Mouse (Mus musculus): Measurements from ENCODE around the gene Efcab11. TPM values are rescaled to one million over a fixed set of nuclear protein-coding genes. Genes with fewer than 3 reads are reported as not detected.

The Efcab11 gene
- total and polyA plus RNA-seq, 3 experiments: 2.5 to 3.5 TPM; not detected in 1

DNA sequence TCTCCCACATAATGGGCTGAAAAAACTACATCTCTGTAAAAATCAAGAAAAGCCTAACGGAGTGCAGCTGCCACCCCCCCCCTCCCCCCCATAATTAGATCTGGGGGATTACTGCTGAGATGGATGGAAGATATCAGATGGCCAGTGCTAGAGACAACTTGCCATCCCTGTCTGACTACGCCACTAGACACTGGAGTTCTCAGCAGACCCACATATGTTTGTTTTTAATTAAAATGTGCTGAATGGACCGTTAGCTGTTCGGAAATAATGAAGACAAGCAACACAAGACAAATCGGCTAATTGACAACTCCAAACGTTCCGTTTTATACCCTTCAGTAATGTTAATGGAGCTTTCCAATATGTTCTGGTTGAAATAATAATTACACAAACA, 213.5 kb downstream of the Efcab11 start:
- Histone ChIP-seq H3K36me3 (ENCODE audit: control insufficient read depth in 1 of 2, insufficient read depth in 2 of 2, low read length in 2 of 2) (no peaks in the 10 kb centered on the region), H3K4me1 (ENCODE audit: control insufficient read depth in 1 of 2, insufficient read depth in 2 of 2, low read length in 2 of 2) (no peaks in the 10 kb centered on the region), H3K9me3 (replicated peaks; ENCODE audit: insufficient read depth, low read length) (no peaks in the 10 kb centered on the region), H3K27me3 (ENCODE audit: control insufficient read depth in 1 of 2, insufficient read depth in 2 of 2, low read length in 2 of 2) (no peaks in the 10 kb centered on the region), H3K27ac (ENCODE audit: control insufficient read depth, low read depth, low read length) (no peak overlapping the region), H3K79me2 (ENCODE audit: control insufficient read depth, insufficient read depth, low read length, poor library complexity) (no peaks in the 10 kb centered on the region), H3K9ac (ENCODE audit: control insufficient read depth, low read depth, low read length, poor library complexity, severe bottlenecking) (no peak overlapping the region), H3K4me3 (ENCODE audit: control insufficient read depth in 1 of 2, insufficient read depth in 1 of 2, low read depth in 2 of 2, low read length in 2 of 2) (no peak overlapping the region)
- TF ChIP-seq MAX (IDR thresholded peaks at IDR 0.05; ENCODE audit: low read length) (no peak), CTCF (IDR thresholded peaks at IDR 0.05 in 2 of 3, conservative IDR thresholded peaks at IDR 0.05 in 1 of 3; ENCODE audit: control insufficient read depth in 1 of 3, insufficient read depth in 1 of 3, low read depth in 2 of 3, low read length in 3 of 3, poor library complexity in 1 of 3, severe bottlenecking in 1 of 3) (no peak), TBP (IDR thresholded peaks at IDR 0.05; ENCODE audit: low read depth, low read length) (no peak), TCF12 (IDR thresholded peaks at IDR 0.05; ENCODE audit: low read depth, low read length) (no peak), BHLHE40 (IDR thresholded peaks at IDR 0.05; ENCODE audit: borderline replicate concordance, low read depth, low read length) (no peak), CHD1 (IDR thresholded peaks at IDR 0.05; ENCODE audit: low read depth, low read length) (no peak), GATA1 (IDR thresholded peaks at IDR 0.05; ENCODE audit: low read depth, low read length) (no peak), ZMIZ1 (IDR thresholded peaks at IDR 0.05; ENCODE audit: low read depth, low read length) (no peak), MYC (IDR thresholded peaks at IDR 0.05; ENCODE audit: low read depth, low read length) (no peak), POLR2A (IDR thresholded peaks at IDR 0.05; ENCODE audit: control insufficient read depth in 1 of 2, insufficient read depth in 1 of 2, low read depth in 1 of 2, low read length in 2 of 2, poor library complexity in 1 of 2) (no peak), HCFC1 (IDR thresholded peaks at IDR 0.05; ENCODE audit: low read depth, low read length) (no peak), USF1 (IDR thresholded peaks at IDR 0.05; ENCODE audit: low read depth, low read length) (no peak), RCOR1 (IDR thresholded peaks at IDR 0.05; ENCODE audit: low read depth, low read length) (no peak), ZC3H11A (IDR thresholded peaks at IDR 0.05; ENCODE audit: low read depth, low read length) (no peak), JUND (IDR thresholded peaks at IDR 0.05; ENCODE audit: low read depth, low read length) (no peak), SMC3 (IDR thresholded peaks at IDR 0.05; ENCODE audit: low read depth, low read length) (no peak), POLR2AphosphoS5 (IDR thresholded peaks at IDR 0.05; ENCODE audit: borderline replicate concordance, low read depth, low read length) (no peak)
- no peak for DNase-seq (ENCODE audit: low read depth, low spot score)

DNA sequence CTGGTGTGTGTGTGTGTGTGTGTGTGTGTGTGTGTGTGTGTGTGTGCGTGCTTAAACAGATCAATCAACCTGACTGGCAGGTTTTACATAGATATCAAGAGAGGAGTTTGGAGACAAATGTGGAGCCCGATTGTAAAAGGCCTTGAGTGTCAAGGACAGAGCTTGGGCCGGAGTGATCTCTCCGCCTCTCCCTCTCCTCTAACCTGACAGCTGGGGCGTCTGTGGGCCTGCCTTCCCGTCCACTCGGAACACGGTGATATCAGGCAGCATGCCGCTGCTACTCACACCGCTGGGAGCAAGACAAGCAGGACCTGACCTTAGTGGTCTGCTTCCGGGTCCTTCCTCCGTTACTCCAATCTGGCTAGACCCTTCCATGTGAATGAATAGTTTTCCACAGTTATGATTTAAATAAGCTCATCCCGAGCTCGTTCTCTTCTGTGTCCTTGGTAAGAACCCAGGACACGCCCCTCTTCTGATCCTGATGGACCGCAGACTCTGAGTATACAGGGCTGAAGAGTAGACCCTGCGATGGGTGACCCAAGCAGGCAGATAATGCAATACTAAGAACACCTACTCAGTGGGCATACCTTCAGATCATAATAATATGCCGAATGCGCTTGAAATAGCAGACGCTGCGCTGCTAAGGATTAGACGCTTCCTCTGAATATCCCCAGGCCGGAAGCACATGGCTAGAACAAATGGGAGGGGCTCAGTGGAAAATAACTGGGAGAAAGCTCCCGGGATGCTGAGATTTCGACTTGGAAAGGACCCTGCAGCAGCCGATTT, 214.1 kb downstream of the Efcab11 start:
- no peaks in the 10 kb centered on the region for H3K79me2 ChIP-seq (ENCODE audit: control insufficient read depth, insufficient read depth, low read length, poor library complexity)
- DNase-seq (ENCODE audit: low read depth, low spot score): no peak
- no peak overlapping the region for H3K9ac ChIP-seq (ENCODE audit: control insufficient read depth, low read depth, low read length, poor library complexity, severe bottlenecking)
- no peaks in the 10 kb centered on the region for H3K9me3 ChIP-seq (replicated peaks; ENCODE audit: insufficient read depth, low read length)
- H3K36me3 ChIP-seq (ENCODE audit: control insufficient read depth in 1 of 2, insufficient read depth in 2 of 2, low read length in 2 of 2): no peaks in the 10 kb centered on the region
- no peak overlapping the region for H3K4me3 ChIP-seq (ENCODE audit: control insufficient read depth in 1 of 2, insufficient read depth in 1 of 2, low read depth in 2 of 2, low read length in 2 of 2)
- TF ChIP-seq SIN3A (IDR thresholded peaks at IDR 0.05; ENCODE audit: low read length) (no peak), JUND (IDR thresholded peaks at IDR 0.05; ENCODE audit: low read depth, low read length) (no peak), MAFK (IDR thresholded peaks at IDR 0.05; ENCODE audit: borderline replicate concordance, low read depth, low read length) (no peak), RCOR1 (IDR thresholded peaks at IDR 0.05; ENCODE audit: low read depth, low read length) (no peak), MXI1 (IDR thresholded peaks at IDR 0.05; ENCODE audit: low read depth, low read length) (no peak)
- H3K27ac ChIP-seq (ENCODE audit: control insufficient read depth, low read depth, low read length): no peak overlapping the region
- no peaks in the 10 kb centered on the region for H3K27me3 ChIP-seq (ENCODE audit: control insufficient read depth in 1 of 2, insufficient read depth in 2 of 2, low read length in 2 of 2)
- H3K4me1 ChIP-seq (ENCODE audit: control insufficient read depth in 1 of 2, insufficient read depth in 2 of 2, low read length in 2 of 2): no peaks in the 10 kb centered on the region
